Mouse (Mus musculus) ES-Bruce4 (cell line): ENCODE measurements around the gene Arhgap11a.

ENCODE experiments used
- CTCF ChIP-seq: IDR thresholded peaks from one replicate; pipeline ENCODE4 v1.8.1; 2011; ENCODE audit warnings: low read depth, low read length
- EP300 ChIP-seq: IDR thresholded peaks from 2 replicates; pipeline ENCODE4 v1.6.1; 2011; ENCODE audit warnings: low read depth, low read length; ENCODE audit not compliant: insufficient read depth
- POLR2A ChIP-seq: IDR thresholded peaks from one replicate; pipeline ENCODE4 v1.8.1; 2011; ENCODE audit warnings: low read length; ENCODE audit not compliant: insufficient read depth

GRCm38 (mm10) chr2:113866155-113866554, 17.7 kb upstream of the Arhgap11a start:
- TF ChIP-seq POLR2A = no peak
- no peak for TF ChIP-seq CTCF
- no peak for TF ChIP-seq EP300
